Mouse (Mus musculus) embryonic fibroblast, embryonic 13.5 days (primary cell): ENCODE measurements around the gene Cux2. TPM values are rescaled to one million over a fixed set of nuclear protein-coding genes. Genes with fewer than 3 reads are reported as not detected.
A peak's percentile ranks its signal among the peaks of the same experiment; 100 is the strongest.

ENCODE experiments used
- H3K27ac ChIP-seq: 2 replicates; pipeline ENCODE4 v1.5.1; 2012; ENCODE audit warnings: low read length, control low read depth, inconsistent platforms; ENCODE audit not compliant: insufficient read depth
- H3K4me1 ChIP-seq: 2 replicates; pipeline ENCODE4 v1.6.1; 2011; ENCODE audit warnings: low read length; ENCODE audit not compliant: control insufficient read depth, insufficient read depth
- H3K4me3 ChIP-seq: 2 replicates; pipeline ENCODE4 v1.5.1; 2011; ENCODE audit warnings: mild to moderate bottlenecking, control low read depth, low read length; ENCODE audit not compliant: insufficient read depth
- CTCF ChIP-seq: IDR thresholded peaks from 2 replicates; pipeline ENCODE4 v1.5.1; 2011; ENCODE audit warnings: mild to moderate bottlenecking, control low read depth, low read length, moderate library complexity, borderline replicate concordance; ENCODE audit not compliant: insufficient read depth
- POLR2A ChIP-seq: IDR thresholded peaks from 2 replicates; pipeline ENCODE4 v1.6.1; 2011; ENCODE audit warnings: low read depth, mild to moderate bottlenecking, control low read depth, low read length, moderate library complexity
- polyA plus RNA-seq: library from polyadenylated mRNA; stranded (reverse); fragments of >200 nt; gene quantifications from 2 replicates; pipeline ENCODE4 v1.2.4, GENCODE M21; 2011; ENCODE audit warnings: low read depth; ENCODE audit not compliant: missing spikeins, insufficient read length

The Cux2 gene
- polyA plus RNA-seq, 1 experiment: 1.0 TPM

DNA sequence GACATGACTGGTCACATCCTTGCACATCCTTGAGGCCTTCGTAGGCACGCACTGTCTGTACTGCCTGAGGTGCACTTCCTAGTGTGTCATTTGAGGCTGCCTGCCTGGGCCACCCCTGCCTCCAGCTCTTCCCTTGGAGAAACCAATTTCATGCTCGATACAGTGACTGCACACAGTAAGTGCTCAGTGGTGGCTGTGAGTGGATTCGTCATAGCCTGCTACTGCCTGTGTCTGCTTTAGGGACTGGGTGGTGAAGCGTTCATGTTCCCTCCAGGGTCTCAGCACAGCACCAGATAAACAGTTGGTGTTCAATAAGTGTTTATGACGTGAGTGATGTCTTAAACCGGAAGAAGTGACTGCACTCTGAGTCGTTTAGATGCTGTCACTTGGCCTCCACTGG lies 166.5 kb downstream of the Cux2 start:
- H3K4me3 ChIP-seq: no peak overlapping the region
- H3K4me1 ChIP-seq: no peaks in the 10 kb centered on the region
- no peak overlapping the region for H3K27ac ChIP-seq
- no peak for TF ChIP-seq CTCF
- TF ChIP-seq POLR2A: no peak

DNA sequence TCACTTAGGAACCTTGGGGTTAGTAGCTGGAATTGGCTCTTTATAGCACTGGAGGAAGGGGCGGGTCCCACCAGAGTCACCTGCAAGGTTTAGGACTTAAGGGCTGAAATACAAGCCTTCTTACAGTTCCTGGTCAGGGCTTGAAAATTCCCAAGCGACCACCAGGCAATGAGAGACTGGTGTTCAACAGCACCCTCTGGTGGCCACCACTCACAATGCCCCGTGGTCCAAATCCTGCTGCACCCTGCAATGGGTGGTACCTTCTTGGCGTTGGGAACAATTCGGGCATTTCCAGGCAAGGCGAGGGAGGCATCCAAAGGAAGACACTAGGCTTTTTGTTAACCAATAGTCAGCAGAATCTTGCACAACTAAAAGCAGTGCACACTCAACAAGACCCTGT lies 170.7 kb downstream of the Cux2 start:
- TF ChIP-seq CTCF (peak; percentile 65), POLR2A (no peak)

DNA sequence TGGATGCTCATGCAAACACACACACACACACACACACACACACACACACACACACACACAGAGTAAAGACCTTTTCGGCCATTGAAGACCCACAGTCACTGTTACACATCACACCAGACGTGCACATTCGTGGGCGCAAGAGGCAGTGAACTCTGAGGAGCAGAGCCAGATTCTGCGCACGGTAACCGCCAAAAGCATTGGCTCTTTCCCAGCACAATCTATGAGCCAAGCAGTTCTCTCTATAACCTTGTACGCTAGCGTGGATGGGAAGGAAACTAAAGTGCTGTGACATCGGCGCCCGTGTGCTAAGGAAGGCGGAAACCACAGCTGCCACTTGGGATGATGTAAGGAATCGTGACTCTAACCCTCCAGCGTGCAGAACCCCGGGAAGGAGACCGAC lies 171.2 kb downstream of the Cux2 start:
- no peaks in the 10 kb centered on the region for H3K4me1 ChIP-seq
- TF ChIP-seq POLR2A: no peak
- no peak for TF ChIP-seq CTCF
- H3K4me3 ChIP-seq: no peak overlapping the region
- no peak overlapping the region for H3K27ac ChIP-seq

More for the DNA sequence above, 170.7 kb downstream of the Cux2 start:
- Histone ChIP-seq H3K27ac (no peak overlapping the region), H3K4me3 (no peak overlapping the region), H3K4me1 (no peaks in the 10 kb centered on the region)

DNA sequence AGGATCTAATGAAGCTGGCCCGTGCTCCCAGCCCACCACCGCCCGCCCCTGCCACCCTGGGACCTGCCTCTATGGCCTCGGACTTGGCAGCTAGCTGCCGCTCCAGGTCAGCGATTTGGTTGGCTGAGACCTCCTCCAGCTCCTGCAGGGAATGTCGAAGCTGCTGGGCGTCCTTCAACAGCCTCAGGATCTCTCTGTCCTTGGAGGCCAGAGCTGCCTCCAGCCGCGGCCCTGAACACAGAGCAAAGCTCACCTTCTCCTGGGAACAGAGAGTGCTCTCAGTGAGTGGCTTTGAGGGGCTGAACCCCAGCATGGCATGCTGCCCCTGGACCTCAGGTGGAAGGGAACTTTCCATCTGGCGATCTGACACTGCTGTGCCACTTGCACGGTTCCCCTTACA lies 173.0 kb downstream of the Cux2 start:
- no peaks in the 10 kb centered on the region for H3K4me1 ChIP-seq
- H3K4me3 ChIP-seq: no peak overlapping the region
- H3K27ac ChIP-seq: no peak overlapping the region
- TF ChIP-seq POLR2A (no peak), CTCF (no peak)

DNA sequence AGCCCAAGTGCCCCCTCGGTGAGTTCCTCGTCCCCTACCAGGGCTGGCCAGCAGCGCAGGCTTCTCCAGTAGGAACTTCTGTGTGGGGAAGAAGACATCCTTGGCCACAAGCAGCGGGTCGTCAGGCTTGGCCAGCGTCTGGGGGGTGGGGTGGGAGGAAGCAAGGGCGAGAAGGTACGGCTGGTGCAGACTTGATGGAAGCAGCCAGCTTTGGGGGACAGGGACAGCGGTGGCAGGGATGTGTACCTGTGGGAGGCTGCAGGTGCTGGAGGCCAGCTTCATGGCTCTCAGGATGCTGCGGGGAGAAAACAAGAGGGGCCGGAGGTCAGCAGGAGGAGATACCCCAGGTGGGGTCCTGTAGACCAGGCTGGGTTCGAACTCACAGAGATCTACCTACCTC lies 174.9 kb downstream of the Cux2 start:
- Histone ChIP-seq H3K27ac (no peak overlapping the region), H3K4me1 (no peaks in the 10 kb centered on the region), H3K4me3 (no peak overlapping the region)
- TF ChIP-seq CTCF (no peak), POLR2A (no peak)

DNA sequence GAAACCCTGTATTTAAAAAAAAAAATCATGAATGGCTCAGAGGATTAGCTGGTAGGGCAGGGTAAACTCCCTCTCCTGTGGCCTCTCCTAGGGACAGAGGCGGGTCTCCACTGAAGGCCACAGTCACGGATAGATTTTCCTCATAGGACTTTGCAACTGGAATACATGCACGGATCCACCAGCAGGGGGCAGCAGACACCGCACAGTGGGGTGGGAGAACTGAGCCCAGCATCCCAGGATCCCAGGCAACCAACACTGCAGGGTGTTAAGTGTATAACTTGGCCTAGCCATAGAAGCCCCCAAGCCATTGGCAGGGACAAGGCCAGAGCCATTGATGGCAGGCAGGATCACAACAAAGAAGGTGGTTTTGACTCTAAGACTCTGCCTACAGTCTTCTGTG lies 177.7 kb downstream of the Cux2 start:
- no peak overlapping the region for H3K27ac ChIP-seq
- no peak for TF ChIP-seq POLR2A
- peak; percentile 94 for TF ChIP-seq CTCF
- H3K4me1 ChIP-seq: no peaks in the 10 kb centered on the region
- no peak overlapping the region for H3K4me3 ChIP-seq

DNA sequence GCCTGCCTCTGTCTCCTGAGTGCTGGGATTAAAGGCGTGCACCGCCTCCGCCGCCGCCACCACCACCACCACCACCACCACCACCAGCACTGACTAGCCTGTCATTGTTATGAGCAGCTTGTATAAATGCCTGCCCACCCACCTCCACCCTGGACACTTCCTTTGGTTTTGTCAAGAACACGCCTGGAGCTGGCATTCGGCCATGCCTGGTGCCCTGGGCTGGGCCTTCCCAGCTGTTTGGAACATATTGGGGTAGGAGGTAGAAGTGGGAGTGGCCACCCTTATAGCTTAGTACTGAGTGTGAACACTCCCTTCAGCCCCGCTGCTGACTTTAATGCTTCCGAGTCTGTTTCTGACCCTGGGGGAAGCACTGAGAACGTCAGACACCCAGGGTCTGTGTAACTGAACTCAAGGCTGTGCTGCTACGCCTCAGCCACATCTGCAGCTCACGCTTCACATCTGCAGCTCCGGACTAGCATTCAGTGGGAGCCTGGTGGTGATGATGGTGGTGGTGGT lies 178.3 kb downstream of the Cux2 start:
- TF ChIP-seq CTCF: no peak
- no peak for TF ChIP-seq POLR2A
- Histone ChIP-seq H3K4me1 (no peaks in the 10 kb centered on the region), H3K4me3 (no peak overlapping the region), H3K27ac (no peak overlapping the region)

DNA sequence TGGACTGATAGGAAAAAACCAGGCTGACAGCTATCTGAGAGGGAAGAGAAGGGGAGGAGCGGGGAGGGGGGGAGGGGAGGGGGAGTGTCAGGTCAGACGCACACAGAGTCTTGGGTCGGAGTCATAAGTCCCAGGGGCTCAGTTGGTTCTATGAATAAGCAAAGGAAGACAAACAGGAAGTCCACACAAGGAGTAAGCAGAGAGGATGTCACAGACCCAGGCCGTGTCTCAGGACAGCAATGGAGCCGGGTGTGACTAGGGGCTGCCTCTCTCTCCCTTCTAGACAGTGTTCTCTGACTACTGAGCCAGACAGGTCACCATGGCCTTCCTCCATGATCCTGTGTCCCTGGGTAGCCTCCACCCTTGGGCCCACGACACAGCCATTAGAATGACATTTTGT lies 179.1 kb downstream of the Cux2 start:
- TF ChIP-seq CTCF (no peak), POLR2A (no peak)
- H3K27ac ChIP-seq: no peak overlapping the region
- H3K4me3 ChIP-seq: no peak overlapping the region
- no peaks in the 10 kb centered on the region for H3K4me1 ChIP-seq

DNA sequence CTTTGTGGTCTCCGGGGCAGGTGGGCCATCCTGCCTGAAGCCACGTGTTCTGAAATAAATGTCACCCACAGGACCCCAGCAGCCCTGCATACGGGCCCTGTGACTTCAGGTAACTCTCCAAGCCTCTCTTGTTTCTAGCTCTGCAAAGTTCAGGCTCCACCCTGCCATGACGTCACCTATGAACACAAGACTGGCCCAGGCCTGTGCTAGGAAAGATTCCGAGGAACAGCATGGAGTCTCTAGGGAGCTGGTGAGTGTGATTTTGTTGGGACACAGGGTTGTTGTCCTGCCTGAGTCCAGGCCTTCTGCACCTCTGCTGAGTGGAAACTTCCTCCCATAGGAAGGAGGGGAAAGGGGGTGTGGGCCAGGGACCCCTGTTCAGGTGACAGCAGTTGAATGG lies 181.9 kb downstream of the Cux2 start:
- TF ChIP-seq POLR2A (no peak), CTCF (no peak)
- Histone ChIP-seq H3K4me3 (no peak overlapping the region), H3K27ac (no peak overlapping the region), H3K4me1 (no peaks in the 10 kb centered on the region)

DNA sequence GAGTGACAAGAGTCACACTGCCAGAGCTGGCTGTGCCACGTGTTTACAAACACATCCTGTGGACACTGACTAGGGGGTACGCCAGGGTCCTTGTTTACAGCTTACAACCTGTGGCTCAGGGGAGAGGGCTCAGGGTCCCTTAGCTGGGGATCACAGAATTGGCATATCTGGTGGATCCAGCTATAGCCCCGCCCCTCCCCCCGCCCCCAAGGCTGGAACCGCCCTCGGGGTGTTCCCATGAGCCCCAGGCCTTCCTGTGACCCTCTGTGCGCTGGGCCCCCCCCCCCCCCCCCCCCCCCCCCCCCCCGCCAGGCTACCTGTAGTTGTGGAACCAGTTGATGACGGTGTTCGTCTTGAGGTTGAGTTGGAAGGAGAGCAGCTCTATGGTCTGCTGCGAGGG lies 185.6 kb downstream of the Cux2 start:
- Histone ChIP-seq H3K27ac (no peak overlapping the region), H3K4me3 (no peak overlapping the region), H3K4me1 (no peaks in the 10 kb centered on the region)
- TF ChIP-seq POLR2A (no peak), CTCF (no peak)

DNA sequence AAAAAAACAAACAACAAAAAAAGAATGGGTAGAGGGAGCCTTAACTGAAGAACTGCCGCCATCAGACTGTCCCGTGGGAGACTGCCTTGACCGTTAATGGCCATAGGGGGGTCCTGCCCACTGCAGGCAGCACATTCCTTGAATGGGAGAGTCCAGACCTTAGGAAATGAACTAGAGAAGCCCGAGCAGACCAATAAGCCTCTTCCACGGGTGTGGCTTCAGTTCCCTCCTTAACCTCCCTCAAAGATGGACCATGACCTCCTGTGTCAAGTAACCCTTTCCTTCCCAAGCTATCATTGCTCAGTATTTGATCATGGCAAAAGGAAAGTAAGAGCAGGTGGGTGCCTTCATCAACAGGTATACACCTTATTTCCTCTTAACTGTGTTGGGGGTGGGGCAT lies 187.9 kb downstream of the Cux2 start:
- H3K4me3 ChIP-seq: no peak overlapping the region
- TF ChIP-seq POLR2A (no peak), CTCF (no peak)
- no peaks in the 10 kb centered on the region for H3K4me1 ChIP-seq
- no peak overlapping the region for H3K27ac ChIP-seq
